Mouse (Mus musculus) C2C12 (cell line): ENCODE results near the gene Keg1.
"Not testable (repeated sequence)": the region's sequence is repeated elsewhere in the genome, so short reads cannot be mapped to it uniquely, and the experiment has no call there.

ENCODE experiments used
- CTCF ChIP-seq: IDR thresholded peaks from one replicate; pipeline ENCODE4 v1.5.1; 2011; ENCODE audit not compliant: control insufficient read depth, insufficient read depth, insufficient read length
- USF1 ChIP-seq: IDR thresholded peaks from one replicate; pipeline ENCODE4 v1.6.1; 2011; ENCODE audit warnings: low read depth, mild to moderate bottlenecking, control low read depth, moderate library complexity

GRCm38 (mm10) chr19:12721596-12721995 lies 26.0 kb downstream of the Keg1 start:
- TF ChIP-seq USF1, CTCF: not testable (repeated sequence)
